Mouse (Mus musculus) heart, adult 9 months (tissue): Measurements from ENCODE around the gene Exosc9.

Experiments
- DNase-seq, 2 experiments: peaks; one replicate each; pipeline ENCODE4 v3.0.0; 2022; ENCODE audit warnings: low spot score in 2 of 2

The Exosc9 gene

DNA sequence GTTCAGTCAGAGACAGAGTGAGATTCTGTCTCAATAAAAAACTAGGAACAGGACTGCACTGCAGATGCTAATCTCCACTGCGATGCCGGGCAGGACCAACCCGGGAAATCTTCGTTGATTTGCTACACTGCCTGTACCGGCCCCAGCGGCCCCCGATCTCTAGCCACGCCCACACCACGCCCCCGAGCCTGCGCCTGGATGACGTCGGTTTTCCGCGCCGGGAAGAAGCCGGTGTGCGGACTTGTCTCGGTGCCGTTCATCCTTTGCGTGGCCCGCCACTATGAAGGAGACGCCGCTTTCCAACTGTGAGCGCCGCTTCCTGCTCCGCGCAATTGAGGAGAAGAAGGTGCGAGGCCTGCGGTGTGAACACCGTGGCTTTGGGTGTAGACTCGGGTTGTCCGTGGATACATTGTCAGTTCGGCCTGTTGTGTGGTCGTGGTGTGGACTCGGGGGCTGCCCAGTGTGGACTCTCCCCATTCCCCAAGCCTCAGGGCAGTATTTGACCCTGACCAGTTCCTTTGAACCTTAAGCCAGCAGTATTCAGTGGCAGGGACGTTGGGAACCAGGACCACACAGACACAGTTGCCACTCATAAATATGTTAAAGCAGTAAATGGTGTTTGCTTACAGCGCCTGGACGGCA, at the start of gene Exosc9:
TSS of gene Exosc9 (plus strand) at position 201 of the 642 bp plus-strand sequence.
- DNase-seq: peak; percentile 90 to 91

DNA sequence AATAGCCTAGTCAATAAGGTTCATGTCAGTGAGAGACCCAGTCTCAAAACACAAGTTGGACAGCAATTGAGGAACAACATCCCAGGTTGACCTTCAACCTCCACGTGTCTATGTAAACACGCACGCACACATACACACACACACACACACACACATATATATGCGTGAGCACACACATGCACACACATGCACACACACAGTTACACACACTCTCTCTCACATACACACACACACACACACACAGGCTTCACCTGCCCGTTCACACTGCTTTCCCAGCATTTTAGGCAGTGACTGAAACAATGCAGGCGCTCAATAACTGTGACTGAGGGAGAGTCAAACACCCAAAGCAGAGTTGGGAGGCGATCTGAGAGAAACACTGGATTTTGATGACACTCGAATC, 47.1 kb upstream of the Exosc9 start:
- no peak for DNase-seq

DNA sequence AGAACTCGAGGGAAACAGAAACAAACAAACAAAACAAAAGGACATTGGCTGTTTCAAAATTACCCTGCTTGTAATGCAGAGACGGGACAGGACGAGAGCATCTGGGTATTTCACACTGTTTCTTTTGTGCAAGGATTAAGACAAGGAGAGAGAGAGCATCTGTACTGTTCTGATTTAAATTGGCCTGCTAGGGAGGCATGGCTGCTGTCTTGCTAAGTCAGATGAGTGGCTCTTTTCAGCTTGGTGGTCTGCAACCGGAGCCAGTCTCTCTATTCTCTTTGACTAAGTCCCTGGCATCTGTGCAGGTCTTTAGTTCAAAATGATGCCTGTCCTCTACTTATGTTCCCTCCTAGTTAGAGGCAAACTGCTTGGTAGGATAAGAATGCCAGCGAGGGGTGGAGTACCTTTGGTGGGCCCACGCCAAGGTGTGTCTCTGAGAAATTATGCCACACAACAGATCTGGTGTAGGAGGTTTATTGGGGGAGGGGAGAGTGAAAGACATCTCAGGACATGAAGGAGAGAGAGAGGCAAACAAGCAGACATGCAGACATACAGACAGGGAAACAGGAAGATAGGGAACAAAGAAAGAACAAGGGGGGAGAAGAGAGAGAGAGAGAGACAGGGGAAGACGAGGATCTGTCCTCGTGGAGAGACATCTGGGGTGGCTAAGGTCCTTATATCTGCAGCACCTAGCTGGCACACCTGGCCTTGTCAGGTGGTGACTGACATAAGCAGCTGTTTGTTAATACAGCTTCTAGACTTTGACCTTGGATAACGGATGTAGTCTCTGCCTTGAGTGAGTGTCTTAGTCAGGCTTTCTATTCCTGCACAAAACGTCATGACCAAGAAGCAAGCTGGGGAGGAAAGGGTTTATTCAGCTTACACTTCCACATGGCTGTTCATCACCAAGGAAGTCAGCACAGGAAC, 46.3 kb upstream of the Exosc9 start:
- no peak for DNase-seq

DNA sequence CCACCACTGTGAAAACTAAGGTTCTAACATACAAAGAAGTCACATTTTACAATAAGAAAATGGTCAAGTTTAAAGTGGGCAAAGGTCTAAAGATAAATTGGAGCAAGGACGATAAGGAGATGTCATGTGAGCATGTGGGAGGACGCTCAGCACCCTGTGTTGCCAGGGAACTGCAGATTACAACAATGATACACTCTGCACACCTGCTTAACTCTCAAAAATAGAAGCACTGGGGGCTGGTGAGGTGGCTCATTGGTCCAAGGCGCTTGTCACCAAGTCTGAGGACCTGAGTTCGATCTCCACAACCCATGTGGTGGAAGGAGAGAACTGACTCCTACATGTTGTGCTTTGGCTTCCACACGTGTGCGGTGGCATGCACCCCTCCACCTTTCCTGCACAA, 40.9 kb upstream of the Exosc9 start:
- no peak for DNase-seq

DNA sequence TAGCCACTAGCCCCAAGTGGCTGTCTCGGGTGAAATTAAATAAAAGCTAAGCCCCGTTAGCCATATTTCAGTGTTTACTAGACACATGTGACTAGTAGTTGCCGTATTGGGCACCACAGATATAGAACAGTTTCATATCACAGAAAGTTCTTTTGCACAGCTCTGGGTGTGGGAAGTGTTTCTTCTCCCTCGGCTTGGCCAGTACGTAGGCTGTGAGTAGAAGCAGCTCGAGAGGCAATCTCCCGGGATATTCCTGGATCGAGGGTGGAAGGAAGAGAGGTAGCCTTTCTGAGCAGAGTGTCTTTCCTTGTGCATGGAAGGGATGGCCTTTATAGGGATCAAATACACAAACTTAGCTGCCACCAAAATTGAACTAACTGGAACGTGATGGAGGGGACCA, 36.2 kb upstream of the Exosc9 start:
- DNase-seq: no peak

DNA sequence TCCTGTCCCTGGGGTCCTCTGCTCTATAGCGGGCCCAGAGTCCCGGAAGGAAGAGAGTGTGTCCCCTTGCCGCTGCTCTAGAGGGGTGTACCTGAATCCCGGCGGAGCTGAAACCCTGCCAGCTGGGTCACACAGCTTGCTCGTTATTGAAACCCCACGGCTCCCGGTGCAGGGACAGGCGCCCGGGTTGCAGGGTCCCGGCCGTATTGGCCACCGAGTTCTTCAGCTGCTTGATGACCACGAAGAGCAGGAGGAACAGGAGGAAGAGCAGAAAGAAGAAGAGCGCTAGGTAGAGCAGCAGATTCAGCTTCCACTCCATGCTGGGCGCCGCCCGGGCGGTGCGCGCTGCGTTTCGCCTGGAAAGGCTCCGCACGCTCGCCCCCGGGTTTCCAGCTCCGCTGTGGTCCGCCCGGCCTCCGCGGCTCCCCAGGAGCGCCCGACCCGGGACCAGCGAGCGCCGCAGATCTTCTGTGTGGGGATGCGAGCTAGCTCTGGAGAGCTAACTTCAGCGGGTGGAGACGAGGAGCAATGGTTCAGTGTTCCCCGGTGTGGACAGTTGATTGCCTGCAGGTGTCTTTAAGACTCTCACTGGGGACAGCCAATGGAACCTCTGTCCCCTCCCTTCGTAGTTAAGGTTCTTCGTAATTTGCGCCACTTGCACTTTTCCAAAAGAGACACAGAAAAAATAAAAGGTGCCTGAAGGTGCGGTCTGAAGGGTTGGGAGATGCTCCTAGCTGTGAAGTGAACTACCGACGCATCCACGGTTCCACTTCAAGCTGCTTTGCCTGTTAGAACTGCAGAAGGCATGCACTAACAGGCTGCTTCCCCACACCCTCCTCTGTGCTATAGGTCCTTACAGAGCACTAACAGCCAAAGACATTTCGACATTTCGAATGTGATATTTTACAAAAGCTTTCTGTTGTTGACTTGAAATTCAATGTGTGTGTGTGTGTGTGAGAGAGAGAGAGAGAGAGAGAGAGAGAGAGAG, 31.0 kb upstream of the Exosc9 start, which contains the start of gene Gm11549:
TSS of gene Gm11549 (minus strand) at position 741 of the 988 bp plus-strand sequence.
- DNase-seq: no peak

DNA sequence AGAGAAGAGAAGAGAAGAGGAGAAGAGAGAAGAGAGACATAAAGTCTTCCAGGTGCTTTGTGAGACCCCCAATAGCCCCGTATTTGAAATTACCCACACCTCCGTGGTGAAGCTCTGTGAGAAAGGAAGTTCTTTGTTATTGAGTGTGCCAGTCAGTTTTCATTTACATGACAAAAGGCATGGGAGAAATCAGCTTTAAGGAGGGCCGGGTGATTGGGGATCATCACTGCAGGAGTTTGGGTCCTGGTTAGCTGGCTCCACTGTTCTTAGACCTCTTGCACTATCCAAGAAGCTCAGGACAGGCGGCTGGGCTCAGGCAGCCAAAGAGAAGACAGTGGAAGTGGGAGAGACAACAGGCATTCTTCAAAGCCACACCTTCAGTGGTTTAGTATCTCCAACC, 30.3 kb upstream of the Exosc9 start:
- no peak for DNase-seq

DNA sequence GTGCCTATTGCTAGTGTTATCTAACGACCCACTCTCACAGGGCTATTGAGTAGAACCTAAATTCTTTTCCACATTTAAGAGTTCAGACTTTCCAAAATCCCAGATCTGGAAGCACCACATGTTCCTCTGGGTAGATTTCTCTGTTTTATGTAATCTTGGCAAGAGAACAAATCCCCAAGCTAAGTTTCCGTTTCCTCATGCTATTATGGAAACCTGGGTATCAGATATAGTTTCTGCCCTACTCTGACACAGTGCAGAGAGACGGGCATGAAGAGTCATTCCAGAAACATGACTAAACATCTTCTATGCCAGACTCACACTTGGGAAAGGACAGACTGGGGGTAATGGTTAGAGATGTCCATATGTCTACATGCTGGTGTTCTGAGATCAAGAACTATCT, 27.9 kb upstream of the Exosc9 start:
- DNase-seq: no peak

DNA sequence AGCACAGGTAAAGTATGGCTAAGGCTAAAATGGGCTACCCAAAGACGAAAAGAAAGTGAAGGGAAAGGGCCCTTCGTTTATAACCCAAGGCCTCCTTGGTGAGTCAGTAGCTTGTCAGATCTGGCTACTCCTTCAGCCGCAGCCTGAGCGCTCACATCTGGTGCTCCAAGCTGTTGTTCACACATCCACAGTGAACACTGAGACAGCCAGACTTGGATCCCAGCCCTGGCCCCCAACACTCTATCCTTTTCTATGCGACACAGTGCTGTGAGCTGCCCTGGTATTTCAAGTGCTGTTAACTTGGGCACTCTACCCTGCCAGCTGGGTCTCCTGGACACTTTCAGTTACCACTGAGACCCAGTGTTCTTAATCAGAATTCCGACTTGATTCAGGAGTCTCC, 22.1 kb upstream of the Exosc9 start:
- peak; percentile 62 to 63 for DNase-seq

DNA sequence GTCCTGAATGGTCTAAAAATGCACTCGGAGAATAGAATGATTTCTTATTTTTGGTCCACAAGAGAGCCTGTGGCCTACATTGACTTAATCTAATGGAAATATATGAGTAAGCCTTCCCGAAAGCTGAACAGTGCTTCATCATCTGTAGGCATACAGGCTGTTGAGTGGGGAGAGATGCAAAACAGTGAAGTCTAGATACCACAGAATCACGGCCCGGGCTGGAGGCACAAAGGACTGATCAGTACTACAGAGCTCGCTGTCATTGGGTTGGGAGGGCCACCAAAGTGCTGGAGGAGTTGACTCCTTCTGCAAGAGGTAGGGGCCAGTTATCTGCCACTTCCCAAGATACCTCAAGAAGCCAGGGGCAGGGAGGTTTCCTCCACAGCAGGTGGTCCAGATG, 21.6 kb upstream of the Exosc9 start:
- no peak for DNase-seq

DNA sequence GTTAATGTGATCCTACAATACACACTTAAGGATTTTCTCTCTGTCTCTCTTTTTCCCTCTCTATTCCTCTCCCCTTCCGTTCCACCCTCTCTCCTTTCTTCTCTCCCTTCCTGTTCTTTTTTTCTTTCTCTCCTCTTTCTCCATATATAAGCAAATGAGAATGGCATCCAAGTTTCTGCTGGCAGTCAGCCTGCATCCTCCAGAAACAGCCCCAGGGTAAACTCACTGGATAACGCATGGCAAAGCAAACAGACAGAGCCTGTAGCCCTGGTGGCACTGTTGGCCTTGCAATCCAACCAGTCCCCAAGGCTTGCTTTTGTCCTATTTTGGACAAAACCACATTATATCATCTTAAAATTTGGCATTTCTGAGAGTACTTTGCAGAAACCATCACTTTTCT, 21.2 kb upstream of the Exosc9 start:
- no peak for DNase-seq

DNA sequence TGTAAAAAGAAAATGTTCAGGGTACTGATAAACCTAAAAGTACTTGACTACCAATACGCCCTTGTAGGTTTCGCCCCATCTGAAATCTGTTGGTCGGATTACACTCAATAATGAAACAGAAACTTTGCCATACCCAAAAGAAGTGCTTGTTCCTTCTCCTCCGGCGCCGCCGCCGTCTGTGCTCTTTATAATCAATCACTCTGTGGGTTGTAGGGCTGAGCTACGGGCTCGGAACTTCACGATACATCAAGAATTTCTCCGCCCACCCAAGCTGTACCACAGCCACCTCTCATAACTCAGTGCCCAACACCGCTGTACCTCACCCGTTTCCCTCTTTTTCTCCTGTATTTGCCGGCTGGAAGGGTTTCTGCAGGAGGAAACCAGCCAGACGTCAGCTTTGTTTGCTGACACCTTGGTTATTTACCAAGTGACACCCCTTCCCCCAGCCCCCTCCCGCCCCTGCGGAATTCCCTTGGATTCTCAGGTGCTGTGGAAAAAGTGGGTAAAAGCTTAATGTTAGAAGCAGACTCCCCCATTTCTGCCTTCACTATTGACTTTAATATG, 20.3 kb upstream of the Exosc9 start:
- DNase-seq: no peak

DNA sequence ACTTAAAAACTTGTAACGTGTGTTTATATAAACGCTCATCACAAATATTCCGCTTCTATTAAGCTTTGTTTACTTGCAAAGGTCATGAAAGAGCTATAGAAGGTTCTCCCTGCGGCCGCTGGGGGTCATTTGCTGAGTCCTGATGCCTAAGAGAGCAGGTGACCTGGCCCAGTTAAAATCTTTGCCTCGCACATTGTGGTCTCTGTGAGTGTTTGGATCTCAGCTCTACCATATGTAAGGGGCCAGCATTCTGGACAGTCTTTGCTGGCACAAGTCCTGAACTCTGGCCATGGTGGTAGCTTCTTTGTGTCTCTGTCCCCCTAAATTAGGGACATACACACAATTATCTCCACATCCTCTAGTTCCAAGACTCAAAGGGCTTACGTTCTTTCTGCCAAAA, 19.7 kb upstream of the Exosc9 start:
- no peak for DNase-seq

DNA sequence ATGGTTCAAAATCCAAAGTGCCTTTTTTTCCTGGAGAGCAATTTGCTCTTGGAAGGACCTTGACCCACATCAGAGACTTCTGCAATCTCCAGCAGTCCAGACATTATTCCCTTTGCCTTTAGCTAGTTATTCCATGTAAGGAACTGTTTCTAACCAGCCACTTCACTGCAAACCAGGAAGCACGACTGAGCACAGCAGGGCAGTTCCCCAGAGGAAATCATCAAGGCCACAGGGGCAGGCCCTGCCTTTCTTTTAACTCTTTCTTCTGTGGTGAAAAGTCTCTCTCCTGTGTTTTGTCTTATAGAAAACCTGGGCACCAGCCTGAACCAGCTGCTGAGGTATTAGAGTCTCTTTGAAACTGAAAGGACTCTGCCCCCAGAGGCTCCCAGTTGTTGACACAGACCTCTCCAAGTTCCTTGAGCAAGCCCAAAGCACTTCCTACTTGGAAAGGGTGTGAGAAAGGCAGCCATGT, 19.2 kb upstream of the Exosc9 start:
- DNase-seq: no peak

DNA sequence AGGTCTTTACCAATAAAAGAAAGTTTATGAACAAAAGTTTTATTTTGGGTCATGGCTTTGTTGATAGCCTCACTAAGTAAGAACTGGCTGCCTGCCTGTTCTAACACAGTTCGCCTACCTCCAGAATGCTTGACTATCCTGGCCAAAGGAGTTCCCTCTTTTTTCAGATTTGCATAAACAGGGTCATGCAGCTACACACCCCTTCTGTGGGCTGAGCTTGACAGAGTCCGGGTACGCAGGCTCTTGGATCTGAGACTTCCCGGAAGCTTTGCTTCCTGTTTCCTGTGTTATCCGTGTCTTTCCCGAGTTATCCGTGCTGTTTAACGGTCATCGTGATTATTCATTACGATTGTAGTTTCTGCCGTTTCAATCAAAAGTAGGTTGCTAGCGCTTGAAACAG, 16.4 kb upstream of the Exosc9 start:
- no peak for DNase-seq

DNA sequence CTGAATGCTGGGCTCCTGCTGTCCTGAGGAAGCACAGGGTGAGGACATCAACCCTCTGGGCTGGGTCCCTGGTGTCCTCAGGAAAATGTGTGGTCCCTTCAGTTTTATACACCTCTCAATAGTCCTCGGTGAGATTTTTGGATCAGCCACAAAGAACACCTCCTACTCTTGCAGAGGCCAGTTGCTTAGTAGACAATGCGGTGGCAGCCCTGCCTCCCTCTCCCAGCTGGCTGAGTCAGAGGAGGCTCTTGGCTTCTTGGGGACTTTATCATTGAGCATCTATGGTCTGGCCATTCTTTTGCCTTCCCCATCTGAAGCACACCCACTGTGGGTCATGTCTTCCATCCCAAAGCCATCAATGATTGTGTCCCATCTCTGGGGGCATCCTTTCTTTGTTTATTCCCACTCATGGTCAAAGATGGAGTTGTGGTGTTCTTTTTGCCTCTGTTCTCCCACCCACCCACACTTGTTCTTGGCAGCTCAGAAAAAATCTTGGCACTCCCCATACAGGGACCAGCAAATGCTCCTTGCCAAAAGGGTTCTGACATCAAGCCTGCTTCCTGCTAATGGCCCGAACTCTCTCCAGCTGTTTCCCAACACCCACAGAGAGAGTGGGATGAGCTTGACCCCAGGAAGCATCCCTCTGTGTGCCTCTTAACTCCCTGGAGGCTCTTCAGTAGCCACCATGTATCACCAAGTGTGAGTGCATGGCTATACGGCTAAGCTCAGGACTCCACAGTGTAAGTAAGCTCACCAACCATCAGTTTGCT, 14.5 kb upstream of the Exosc9 start:
- DNase-seq: peak in 1 of 2 experiments; percentile 39

DNA sequence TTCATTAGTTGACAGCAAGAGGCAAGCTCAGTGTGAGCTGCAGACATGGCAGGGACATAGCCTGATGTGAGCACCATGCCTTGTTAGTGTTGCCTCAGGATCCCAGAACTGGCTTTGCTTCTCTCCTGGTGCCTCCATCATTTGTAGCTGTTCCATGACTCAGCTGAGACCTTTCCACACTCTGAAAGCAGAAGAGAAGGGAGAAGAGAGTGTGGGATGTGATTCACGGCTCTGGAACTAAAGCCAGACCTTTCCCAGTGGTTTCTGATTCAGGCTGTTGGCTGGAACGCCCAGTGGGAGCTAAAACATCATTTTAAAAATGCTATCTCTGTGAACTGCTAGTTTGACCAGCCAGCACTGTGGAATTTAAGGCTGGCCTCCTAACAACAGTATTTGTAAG, 11.7 kb upstream of the Exosc9 start:
- DNase-seq: peak; percentile 11 to 44

DNA sequence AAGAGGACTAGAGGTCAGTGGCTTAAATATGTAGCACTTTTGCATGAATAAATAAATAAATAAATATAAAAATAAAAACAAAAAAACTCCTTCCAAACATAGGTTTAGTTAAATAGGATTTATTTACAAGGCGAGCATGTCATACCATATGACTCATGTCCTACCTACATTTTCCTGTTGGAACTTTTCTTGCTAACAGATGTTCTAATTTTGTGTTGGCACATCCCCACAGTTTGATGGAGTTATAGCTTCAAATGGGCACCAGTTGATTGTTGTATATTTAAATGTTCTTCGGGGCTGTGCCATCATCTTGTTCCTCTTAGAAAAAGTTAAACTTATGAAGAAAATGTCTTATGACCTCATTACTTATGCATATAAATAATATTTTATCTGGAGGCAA, 11.0 kb upstream of the Exosc9 start:
- no peak for DNase-seq

DNA sequence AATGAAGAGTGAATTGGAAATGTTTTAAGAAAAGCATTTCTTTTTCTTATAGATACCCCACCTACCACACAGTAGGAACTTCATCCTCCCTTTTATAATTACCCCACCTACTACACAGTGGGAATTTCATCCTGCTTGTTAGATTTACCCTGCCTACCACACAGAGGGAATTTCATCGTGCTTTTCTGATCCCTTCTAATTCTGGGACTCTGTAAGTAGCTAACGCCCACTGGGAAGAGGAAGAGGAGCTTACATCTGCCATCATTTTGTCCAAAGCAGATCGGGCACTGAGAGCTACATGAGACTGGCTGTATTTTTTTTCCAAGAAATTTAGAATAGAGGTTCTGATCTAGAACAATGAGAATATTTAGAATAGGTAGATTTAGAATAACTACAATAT, 7.4 kb upstream of the Exosc9 start:
- DNase-seq: no peak

DNA sequence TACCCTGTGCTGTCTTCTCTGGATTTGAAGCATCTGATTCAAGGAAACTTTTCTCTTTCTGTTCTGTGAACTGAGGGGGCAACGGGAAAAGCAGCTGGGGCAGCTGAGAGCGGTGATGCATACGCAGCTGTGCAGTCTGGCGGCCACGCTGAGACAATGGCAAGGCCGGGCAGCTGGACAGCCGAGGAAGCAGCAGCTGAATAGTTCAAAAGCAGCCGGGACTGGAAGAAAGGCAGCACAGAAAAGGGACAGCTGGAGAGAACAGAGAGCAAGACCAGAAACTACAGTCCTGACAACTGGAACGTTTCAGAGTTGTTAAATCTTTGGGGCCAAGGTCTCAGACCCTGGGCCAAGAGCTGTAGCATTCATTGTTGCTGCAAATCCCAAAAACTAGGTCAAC, 1.1 kb upstream of the Exosc9 start:
- peak; percentile 48 to 69 for DNase-seq
